Mouse (Mus musculus) c-Kit-positive CD71-positive TER-119-positive erythroid progenitor cells, embryonic 14.5 days (primary cell): ENCODE results near the gene Zfp1.

Experiments used
- DNase-seq: peaks from one replicate; pipeline ENCODE4 v3.0.0-alpha.2; 2013; ENCODE audit warnings: low spot score

Gene Zfp1

DNA sequence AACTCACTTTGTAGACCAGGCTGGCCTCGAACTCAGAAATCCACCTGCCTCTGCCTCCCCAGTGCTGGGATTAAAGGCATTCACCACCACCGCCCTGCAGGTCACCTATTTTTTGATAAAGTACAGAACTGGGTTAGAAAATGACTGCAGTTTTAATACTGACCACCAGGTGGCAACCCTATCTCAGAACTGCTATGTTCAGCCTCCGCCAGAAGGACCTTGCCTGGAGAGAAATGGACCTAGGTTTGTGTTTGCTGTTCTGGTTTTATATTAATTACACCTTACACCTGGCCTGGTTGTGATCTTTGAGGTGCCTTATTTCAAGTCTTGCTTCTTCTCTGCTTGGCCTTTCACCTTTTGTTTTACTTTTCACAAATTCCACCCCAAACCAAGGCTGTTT, 34.9 kb downstream of the Zfp1 start:
- DNase-seq: peak; percentile 60

DNA sequence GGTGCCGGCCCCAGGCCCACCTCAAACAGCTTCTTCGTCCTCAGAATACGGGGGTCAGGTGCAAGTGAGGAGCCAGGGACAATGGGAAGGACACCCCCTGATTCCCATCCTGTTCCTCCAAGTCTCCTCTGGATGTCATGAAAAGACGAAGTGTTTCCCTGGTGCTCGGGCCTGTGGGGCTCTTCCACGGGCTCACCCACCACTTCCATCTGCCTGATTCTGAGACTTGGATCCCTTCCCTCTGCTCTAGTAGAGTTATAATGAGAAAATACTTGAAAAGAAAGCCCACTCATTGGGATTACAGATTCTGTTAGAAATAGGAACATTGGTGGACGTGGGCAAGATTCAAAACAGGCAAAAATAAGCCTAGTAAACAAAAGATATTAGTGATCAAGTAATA, 35.6 kb downstream of the Zfp1 start:
- DNase-seq: no peak

DNA sequence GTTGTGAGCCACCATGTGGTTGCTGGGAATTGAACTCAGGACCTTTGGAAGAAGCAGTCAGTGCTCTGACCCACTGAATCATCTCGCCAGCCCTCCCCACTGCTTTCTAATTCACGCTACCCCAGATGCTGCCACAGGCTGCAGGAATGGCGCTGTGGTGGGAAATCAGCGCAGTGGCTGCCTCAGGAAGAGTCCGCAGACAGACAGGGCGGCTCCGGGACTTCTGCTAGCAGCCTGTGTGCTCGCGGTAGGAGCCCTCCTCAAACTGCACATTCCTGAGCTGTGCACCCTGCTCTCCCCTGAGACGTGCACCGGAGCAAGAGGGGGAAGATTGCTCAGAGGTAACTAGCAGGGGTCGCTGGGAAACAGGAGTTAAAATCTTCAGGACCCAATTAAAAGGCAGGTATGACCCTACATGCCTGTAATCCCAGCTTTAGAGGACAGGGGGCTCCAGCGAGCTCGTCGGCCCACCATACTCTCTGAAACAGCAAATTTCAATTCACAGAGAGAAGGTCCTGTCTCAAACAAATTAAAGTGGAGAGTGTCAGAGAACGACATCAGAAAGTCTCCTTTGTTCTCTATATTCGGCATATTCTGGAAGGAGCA, 37.3 kb downstream of the Zfp1 start:
- DNase-seq: no peak

DNA sequence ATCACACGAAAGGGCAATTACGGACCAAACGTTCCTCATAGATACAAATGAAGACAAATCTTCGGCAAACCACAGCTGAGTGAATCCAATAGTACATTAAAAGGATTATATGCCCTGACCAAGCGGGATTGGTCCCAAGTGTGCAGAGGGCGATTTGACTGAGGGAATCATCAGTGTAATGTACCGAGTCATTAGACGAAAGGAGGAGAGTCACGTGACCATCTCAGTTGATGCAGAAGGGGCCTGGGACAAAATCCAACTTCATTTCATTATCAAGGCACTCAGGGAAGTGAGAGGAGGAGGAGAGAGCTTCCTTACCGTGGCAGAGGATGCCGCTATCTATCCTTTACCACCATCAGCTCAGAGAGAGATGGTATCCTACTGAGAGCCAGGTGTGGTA, 38.0 kb downstream of the Zfp1 start:
- no peak for DNase-seq

DNA sequence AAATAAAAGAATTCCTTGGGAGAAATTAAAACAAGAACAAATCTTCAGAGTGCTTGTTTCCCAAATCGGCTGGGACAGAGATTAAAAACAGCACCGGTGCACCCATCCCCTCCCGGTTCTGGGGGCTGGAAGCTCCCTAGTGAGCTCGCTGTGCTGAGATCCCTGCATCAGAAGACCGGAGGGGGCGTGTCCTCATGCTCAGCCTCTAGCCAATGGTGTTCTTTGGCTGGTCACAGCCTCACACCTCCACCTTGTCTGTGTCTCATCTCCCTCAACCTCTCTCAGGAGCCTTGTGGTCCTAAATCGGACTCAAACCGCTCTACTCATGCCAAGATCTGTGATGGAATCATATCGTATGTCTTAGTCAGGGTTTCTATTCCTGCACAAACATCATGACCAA, 39.3 kb downstream of the Zfp1 start:
- no peak for DNase-seq

DNA sequence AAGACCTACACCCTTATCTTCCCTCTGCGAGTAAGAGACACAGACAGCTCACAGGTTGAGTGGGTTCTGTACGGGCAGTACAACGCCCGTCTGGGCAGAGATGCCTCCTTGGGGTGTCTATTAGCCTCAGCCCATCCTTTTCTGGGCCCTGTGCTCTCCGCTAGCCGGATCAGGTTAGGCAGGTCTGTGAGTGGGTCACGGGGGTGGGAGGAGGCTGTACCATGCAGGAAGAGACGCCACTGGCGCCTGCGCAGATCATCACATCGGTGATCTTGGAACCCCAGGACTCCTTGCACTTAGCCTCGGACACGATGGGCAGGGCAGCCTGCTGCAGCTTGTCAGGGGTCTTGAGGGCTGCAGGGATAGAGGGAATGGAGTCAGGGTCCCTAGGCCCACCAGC, 43.7 kb downstream of the Zfp1 start:
- DNase-seq: no peak

DNA sequence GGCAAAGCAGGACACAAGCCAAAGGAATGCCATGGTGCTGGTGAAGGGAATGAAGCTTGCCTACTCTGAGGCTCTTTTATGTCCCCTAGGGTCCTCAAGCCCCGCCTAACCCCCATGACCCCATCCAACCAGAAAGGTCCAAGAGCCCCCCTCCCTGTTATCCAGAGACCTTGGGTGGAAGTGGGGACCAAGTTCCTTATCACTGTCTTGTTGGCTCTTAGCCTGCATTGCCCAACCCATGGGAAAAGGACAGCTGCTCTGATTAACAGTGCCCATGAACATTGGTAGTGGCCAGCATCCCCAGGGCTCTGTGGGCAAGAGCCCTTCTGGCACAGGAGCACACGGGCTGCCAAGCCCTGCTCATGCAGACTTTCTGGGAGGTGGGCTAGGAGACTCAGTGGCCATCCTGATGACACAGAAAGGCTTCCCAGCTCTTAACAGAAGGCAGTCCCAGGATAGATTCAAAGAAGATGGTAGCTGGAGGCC, 47.8 kb downstream of the Zfp1 start, which contains the start of gene Ctrb1:
Gene Ctrb1 (minus strand): TSS at position 51 of the 486 bp plus-strand sequence.
- no peak for DNase-seq

DNA sequence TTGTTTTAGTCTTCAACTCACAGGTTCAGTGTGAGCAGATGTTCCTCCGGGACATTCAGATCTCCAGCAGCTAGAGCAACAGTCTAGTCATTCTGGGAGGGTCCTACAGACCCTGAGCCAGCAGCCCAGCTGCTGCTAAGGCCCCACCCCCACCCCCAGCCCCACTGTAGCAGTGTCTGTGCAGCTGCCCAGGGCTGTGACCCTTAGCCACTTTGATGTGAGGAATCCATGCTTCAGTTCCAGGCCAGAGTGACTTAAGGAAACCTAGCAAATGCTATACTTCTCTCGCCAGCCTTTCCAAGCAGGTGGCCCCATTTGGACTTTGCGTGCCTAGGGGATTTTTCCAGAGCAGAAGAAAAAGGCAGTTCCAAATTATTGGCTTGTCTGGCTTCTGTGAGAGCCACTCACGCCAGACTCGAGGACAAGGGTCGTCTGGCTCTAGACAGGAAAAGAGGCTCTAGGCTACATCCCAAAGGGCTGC, 50.1 kb downstream of the Zfp1 start:
- no peak for DNase-seq

DNA sequence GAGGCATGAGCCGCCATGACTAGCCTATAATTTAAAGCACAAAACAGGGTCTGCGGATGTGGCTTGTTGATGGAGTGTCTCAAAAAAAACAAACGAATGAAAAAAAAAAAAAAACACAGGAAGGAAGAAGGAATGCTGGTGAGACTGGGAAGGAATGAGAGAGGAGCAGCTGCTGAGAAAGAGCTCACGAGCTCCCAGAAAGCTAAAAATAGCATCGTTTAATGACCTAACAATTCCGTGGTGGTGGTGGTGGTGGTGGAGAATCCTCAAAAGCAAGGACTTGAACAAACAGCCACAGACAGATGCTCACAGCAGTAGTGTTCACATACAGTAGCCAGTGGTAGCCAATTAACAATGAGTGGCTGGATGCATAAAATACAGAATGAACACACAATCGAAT, 52.2 kb downstream of the Zfp1 start:
- DNase-seq: no peak

DNA sequence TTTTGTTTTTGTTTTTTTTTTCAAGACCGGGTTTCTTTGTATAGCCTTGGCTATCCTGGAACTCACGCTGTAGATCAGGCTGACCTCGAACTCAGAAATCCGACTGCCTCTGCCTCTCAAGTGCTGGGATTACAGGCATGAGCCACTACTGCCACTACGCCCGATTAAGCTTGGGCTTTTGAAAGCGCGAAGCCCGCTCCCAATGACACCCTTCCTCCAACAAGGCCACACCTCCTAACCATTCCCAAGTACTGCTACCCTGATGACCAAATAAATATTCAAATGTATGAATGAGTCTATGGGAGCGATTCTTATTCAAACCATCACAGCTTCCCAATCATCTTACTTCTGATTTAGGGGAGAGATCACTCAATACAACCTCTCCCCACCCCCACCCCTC, 54.5 kb downstream of the Zfp1 start:
- DNase-seq: no peak

DNA sequence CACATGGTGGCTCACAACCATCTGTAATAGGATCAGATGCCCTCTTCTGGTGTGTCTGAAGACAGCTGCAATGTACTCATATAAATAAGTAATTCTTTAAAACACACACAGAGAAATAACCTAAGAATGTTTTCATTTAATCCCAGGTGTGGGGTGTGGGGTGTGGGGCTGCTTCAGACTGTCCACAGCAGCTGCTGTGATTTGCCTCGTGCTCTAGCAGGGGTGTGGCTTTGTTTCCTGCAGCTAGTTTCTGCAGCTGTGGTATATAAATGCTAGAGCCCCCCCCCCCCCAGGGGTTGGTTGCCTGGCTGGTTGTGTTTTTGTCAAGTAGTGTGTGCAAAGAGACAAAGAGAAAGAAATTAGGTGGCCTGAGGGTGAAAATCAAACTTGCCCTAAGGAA, 55.8 kb downstream of the Zfp1 start:
- no peak for DNase-seq

DNA sequence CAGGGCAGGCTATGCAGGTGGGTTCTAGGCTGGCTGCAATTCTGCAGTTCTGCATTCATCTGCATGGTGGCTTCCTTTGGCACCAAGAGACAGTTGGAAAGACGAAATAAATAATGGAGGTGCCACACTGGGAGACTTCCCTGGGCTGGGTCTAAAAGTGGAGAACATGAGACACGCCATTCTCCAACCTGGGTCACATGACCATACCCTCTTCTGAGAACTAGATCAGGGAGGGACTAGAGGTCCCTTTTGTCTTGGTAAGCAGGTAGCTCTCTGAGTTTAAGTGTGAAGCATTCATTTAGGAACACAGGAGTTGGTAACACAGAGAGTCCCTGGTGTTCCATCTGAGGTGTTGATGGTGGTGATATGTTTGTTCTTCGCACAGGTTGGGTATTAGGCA, 57.0 kb downstream of the Zfp1 start:
- DNase-seq: no peak

DNA sequence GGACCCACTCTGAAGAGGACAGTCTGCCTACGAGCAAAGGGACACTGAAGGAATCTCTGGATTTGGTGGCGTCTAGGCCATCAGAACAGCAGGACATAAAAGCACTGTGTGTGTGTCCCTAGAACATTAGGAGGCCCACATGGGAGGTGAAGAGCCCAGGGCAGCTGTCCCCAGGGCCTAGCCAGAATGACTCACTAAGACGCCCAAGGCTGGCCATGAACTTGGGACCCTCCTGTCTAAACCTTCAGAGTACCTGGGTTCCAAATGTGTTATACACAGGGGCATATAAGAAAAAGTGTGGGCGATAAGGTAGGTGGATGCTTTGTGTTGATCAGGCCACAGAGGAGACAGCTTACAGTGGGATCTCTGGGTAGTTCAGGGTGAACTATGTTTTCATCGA, 57.5 kb downstream of the Zfp1 start:
- DNase-seq: no peak

DNA sequence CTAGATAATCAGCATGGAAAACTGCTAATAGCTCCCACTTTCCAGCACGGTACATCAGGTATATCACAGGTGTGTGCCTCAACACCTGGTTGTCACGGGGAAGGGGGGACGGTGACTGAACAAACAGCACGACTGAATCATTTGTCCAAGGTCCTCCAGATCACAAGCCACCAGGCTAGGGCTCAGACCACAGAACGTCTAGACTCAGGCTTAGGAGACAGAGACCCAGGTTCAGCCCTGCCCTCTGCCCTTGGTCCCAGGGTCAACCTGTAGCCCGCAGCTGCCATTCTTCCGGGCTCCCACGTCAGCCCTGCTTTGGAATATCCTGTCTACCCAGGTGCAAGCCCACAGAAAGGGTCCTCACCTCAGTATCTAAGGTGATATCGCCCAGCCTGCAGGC, 58.2 kb downstream of the Zfp1 start:
- DNase-seq: no peak

DNA sequence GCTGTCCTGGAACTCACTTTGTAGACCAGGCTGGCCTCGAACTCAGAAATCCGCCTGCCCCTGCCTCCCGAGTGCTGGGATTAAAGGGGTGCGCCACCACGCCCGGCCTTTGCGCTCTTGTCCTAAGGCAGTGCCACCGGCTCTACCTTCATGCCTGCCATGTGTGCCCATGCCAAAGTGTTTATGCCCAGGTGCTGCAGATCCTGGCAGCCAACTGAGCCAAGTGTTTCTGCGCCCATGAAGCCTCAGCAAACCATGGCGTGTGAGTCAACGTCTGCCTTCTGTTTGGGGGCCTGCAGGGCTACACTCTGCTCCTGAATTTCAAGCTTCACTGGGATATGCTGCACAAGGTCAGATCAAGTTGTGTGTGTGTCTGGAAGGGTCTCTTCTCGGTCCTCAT, 61.4 kb downstream of the Zfp1 start:
- no peak for DNase-seq

DNA sequence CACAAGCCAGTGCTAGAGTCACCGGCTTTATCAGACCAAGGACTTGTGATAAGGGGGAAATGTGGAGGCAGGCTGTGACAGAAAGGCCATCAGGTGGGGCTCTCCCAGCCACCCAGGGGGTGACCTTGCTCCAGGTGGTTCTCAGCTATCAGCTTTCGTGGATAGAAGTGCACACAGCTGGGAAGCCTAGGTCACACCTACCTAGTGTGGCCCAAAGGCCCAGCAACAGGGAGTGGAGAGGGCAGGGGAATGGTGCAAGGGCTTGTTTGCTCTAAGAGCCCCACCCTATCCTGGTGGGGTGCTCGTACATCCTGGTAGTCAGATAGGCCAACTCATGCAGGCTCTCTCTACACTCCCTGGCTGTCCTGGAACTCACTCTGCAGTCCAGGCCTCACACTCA, 62.0 kb downstream of the Zfp1 start:
- no peak for DNase-seq

DNA sequence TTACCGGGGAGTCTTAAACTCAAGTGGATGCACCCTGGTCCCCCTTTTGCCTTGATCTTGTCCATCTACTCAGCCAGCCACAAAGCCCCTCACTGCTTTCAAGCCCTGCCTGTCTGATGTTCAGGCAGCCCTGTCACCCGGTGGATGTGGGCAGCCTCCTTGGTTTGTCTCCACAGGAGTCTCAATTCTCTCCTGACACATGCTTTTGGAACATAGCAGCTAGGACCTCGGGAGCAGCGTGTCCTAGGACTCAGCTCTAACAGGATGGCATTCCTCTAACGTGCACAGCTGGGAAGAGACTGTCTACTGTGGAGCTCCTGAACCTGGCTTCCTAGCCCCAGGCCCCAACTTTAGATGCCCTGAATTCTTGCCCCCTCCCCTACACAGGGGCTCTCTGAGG, 62.5 kb downstream of the Zfp1 start:
- no peak for DNase-seq

DNA sequence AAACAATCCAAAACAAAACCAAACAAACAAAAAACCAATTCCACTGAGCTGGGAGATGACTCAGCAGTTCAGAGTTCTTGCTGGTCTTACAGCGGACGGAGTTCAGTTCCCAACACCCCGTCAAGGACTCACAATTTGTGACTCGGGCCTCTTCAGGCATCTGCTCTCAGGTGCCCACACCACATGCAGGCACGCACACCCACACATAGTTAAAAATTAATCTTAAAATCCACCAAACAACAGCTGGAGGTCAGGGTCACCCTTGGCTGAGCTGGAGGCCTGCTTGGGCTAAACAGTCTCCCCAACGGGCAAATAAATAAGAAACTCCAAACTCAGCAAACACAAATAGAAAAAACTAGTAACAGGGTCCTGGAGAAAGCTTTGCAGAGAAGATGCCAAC, 65.1 kb downstream of the Zfp1 start:
- no peak for DNase-seq

DNA sequence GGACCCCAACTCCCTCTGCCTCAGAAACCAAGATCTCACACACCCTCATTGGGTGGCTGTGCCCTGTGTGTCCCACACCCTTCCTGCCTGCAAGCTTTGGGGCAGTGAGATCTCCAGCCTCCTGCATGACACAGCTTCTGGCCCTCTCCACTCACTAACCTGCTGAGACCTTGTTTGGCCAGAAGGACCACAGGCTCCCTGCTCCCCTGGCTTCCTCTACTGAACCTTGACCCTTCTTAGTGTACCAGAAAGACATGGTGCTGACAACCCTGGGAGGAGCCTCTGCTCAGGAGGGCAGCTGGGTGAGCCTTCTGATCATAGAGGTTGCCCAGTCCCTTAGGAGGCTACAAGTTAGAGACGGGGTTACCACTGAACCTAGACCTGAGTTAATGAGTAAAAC, 66.0 kb downstream of the Zfp1 start:
- DNase-seq: no peak

DNA sequence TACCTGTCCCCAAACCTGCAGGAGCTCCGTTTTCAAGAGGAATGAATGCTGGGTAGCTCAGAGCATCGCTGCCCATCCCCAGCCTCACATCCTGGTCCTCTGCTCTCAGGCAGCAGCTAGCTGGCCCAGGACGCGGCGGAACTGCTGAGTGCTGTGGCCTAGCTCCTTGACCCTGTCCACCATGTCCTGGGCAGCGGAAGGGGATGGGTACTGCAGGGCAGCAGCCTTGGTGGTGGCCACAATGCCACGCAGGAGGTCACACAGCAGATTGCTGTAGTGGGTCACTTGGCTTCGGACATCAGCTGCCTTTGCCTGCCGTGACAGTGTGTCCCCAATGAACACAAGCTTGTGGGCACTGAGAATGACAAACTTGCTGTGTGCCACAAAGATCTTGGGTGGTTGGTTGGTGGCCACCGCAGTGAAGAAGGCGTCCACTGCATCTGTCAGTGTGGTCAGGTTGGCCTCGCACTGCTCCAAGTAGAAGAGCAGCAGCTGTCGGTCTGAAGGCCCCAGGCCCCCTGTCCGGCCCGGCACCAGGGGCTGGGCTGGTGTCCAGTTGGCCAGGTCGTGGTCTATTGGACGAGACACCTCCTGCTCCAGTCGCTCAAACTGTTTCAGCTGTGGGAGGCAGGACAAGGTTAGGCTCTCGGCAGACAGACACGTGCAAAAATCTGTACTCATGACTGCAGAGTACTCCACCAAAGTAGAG, 67.7 kb downstream of the Zfp1 start:
- DNase-seq: no peak

DNA sequence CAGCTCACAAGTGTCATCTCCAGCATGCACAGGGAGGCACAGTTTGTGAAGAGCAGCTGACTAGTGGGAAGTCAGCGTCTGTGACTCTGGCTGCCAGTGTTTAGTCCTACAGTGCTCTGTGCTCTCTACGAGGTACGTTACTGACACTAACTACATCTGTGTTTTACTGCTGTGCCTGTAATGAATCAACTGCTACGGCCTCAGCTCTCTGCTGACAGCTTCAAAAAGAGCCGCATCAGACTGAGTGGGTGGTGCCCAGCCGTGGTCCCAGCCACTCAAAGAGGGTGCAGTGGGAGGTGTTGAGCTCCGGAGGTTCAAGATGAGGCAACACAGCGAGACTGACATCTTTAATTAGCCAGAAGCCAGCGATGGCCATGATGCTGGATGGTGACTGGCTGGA, 68.9 kb downstream of the Zfp1 start:
- no peak for DNase-seq

DNA sequence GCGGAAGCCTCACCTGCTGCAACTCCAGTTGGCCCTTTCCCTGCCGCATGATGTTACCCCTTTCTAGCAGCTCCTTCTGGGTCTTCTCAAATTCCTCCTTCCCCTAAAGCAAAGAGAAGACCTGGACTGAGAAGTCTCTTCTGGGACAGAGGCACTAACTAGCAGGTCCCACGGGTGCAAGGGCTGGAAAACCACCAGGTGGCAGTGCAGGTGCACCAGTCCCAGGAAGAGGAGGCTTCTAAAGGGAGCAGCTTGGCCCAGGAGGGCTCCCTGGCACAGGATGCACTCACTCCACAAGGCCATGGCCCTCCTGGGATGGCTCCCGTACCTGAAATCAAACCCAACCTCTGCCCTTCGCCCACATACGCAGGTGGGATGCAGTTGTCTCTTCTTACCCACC, 69.4 kb downstream of the Zfp1 start:
- DNase-seq: peak; percentile 30

DNA sequence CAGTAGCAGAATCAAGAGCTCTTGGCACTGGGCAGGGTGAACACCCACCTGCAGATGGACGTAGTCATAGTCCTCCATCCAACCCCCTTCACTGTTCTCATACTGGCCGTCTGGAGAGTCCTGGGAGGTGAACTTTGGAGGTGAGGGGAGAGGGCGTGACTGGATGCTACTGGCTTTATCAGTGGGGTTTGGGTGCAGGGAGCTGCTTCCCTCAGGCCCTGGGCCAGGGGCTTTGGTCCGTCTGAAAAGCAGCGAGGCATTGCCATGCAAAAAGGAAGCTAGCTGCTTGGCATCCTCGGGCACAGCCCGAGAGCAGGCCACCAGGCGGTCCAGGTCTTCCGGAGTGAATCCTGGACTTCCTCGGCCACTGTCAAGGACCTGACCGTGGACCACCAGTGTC, 70.1 kb downstream of the Zfp1 start:
- no peak for DNase-seq

DNA sequence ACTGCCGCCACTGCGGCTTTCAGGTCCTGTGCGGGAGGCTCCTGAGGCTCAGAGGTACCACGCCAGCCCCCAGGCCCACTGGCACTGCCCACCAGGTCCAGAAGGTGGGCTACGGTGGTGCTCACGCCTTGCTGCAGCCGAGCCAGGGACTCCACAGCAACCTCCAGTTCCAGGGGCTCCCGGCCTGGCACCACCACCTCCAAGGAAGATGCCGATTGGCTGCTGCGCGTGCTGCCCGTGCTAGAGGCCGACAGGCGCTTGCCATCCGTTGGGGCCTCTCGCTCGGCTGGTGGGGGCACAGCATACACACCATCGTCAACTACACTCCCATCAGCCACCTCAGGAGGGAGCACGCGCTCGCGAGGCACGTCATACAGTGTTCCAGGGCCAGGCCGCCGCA, 70.6 kb downstream of the Zfp1 start:
- DNase-seq: no peak
